ENCODE assay signal across 12 mouse cellular contexts in the genomic region with DNA sequence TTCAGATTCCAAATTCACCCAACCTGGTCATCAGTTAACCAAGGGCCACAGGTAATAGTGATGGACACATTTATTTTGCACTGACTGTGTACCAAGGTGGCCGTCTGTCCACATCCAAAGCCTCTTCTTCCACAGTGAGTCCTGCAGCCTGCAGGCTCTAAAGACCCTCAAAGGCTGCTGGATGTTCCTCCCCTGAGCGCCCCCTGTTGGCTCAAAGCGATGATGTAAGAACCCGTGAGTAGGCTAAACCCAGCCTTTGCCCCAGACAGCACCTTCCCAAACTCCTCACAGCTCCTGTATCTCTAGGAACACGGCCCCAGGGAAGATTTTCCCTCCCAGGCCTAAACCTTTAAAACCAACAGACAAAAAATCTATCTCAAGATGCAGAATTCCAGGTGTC. TPM values are rescaled to one million over a fixed set of nuclear protein-coding genes. Genes with fewer than 3 reads are reported as not detected.
DNase-seq lines count a peak whose midpoint lies in the region; ATAC-seq and TF ChIP-seq lines count a peak whose summit lies in the region.
"Had no signal": no experiment of that assay in that cellular context is flagged by ENCODE, and none has a peak within 500 bp of the region (broad histone marks: within the 10 kb centered on the region; RNA-seq: fewer than 3 reads in every experiment).

No protein-coding gene starts in this region.

- peak; percentile 66 to 89 (median 78) for TF ChIP-seq CTCF in MEL (IDR thresholded peaks at IDR 0.05 in 2 of 3, conservative IDR thresholded peaks at IDR 0.05 in 1 of 3; ENCODE audit: control insufficient read depth in 1 of 3, insufficient read depth in 1 of 3, low read depth in 2 of 3, low read length in 3 of 3, poor library complexity in 1 of 3, severe bottlenecking in 1 of 3)

- H3K9me3 ChIP-seq in hindbrain, embryonic 11.5 days (ENCODE audit: control insufficient read depth, low read length) = no peaks in the 10 kb centered on the region
- H3K9me3 ChIP-seq in hindbrain, embryonic 16.5 days (ENCODE audit: control insufficient read depth, low read length) = no peaks in the 10 kb centered on the region
- no peaks in the 10 kb centered on the region for H3K9me3 ChIP-seq in MEL (replicated peaks; ENCODE audit: insufficient read depth, low read length)
- no peaks in the 10 kb centered on the region for H3K9me3 ChIP-seq in limb, embryonic 10.5 days (replicated peaks)
- H3K9me3 ChIP-seq: embryonic facial prominence, embryonic 13.5 days; limb, embryonic 12.5 days had no signal

- no peak for ATAC-seq in hindbrain, embryonic 11.5 days (ENCODE audit: low FRiP score)
- ATAC-seq in hindbrain, embryonic 16.5 days = no peak

- peak; percentile 43 for TF ChIP-seq RAD21 in MEL (IDR thresholded peaks at IDR 0.05; ENCODE audit: low read depth, low read length)

- H3K27ac ChIP-seq in hindbrain, embryonic 11.5 days (ENCODE audit: low read depth, low read length) = no peak overlapping the region
- H3K27ac ChIP-seq in hindbrain, embryonic 16.5 days (ENCODE audit: low read depth, low read length) = no peak overlapping the region
- no peak overlapping the region for H3K27ac ChIP-seq in MEL (ENCODE audit: control insufficient read depth, low read depth, low read length)
- no peak overlapping the region for H3K27ac ChIP-seq in limb, embryonic 10.5 days
- H3K27ac ChIP-seq: embryonic facial prominence, embryonic 13.5 days; limb, embryonic 12.5 days had no signal

- no peak for TF ChIP-seq EP300 in MEL (IDR thresholded peaks at IDR 0.05; ENCODE audit: low read depth in 1 of 2, low read length in 2 of 2)

- H3K79me2 ChIP-seq in MEL (ENCODE audit: control insufficient read depth, insufficient read depth, low read length, poor library complexity) = no peaks in the 10 kb centered on the region

- DNase-seq in hindbrain, embryonic 11.5 days (ENCODE audit: low spot score) = peak; percentile 57
- peak; percentile 10 for DNase-seq in 3T3-L1 (ENCODE audit: low read depth, low spot score)
- DNase-seq in MEL (ENCODE audit: low read depth, low spot score) = peak; percentile 66
- DNase-seq in limb, embryonic 10.5 days (ENCODE audit: low spot score) = peak; percentile 59
- no peak for DNase-seq in frontal cortex, postnatal 10 days (ENCODE audit: low spot score in 2 of 2)
- no peak for DNase-seq in gastrocnemius, postnatal 4 days (ENCODE audit: low spot score in 2 of 2)
- DNase-seq in adrenal gland, postnatal 25 days = no peak

- TF ChIP-seq POLR2A in MEL (IDR thresholded peaks at IDR 0.05; ENCODE audit: control insufficient read depth in 1 of 2, insufficient read depth in 1 of 2, low read depth in 1 of 2, low read length in 2 of 2, poor library complexity in 1 of 2) = no peak

- H3K4me2 ChIP-seq in hindbrain, embryonic 11.5 days (replicated peaks; ENCODE audit: low read depth, low read length) = no peak overlapping the region
- H3K4me2 ChIP-seq in hindbrain, embryonic 16.5 days (ENCODE audit: low read length) = no peak overlapping the region
- H3K4me2 ChIP-seq: embryonic facial prominence, embryonic 13.5 days; limb, embryonic 12.5 days had no signal

- no peak overlapping the region for H3K4me3 ChIP-seq in hindbrain, embryonic 11.5 days (ENCODE audit: low read depth, low read length)
- no peak overlapping the region for H3K4me3 ChIP-seq in hindbrain, embryonic 16.5 days (ENCODE audit: low read length)
- no peak overlapping the region for H3K4me3 ChIP-seq in MEL (ENCODE audit: control insufficient read depth in 1 of 2, insufficient read depth in 1 of 2, low read depth in 2 of 2, low read length in 2 of 2)
- H3K4me3 ChIP-seq in limb, embryonic 10.5 days = no peak overlapping the region
- H3K4me3 ChIP-seq: embryonic facial prominence, embryonic 13.5 days; limb, embryonic 12.5 days; myocyte had no signal

- no peak overlapping the region for H3K9ac ChIP-seq in hindbrain, embryonic 11.5 days (ENCODE audit: low read depth, low read length)
- H3K9ac ChIP-seq in hindbrain, embryonic 16.5 days (ENCODE audit: low read depth, low read length) = no peak overlapping the region
- H3K9ac ChIP-seq in MEL (ENCODE audit: control insufficient read depth, low read depth, low read length, poor library complexity, severe bottlenecking) = no peak overlapping the region
- H3K9ac ChIP-seq: embryonic facial prominence, embryonic 13.5 days; limb, embryonic 12.5 days had no signal

- H3K36me3 ChIP-seq in hindbrain, embryonic 11.5 days (ENCODE audit: control insufficient read depth, insufficient read depth, low read length) = no peaks in the 10 kb centered on the region
- no peaks in the 10 kb centered on the region for H3K36me3 ChIP-seq in hindbrain, embryonic 16.5 days (ENCODE audit: control insufficient read depth, insufficient read depth, low read length)
- H3K36me3 ChIP-seq in MEL (ENCODE audit: control insufficient read depth in 1 of 2, insufficient read depth in 2 of 2, low read length in 2 of 2) = no peaks in the 10 kb centered on the region
- H3K36me3 ChIP-seq in limb, embryonic 10.5 days = no peaks in the 10 kb centered on the region
- H3K36me3 ChIP-seq: embryonic facial prominence, embryonic 13.5 days; limb, embryonic 12.5 days had no signal

- 26% methylated on average over 5 of the region's 5 CpGs for WGBS in hindbrain, embryonic 11.5 days
- WGBS in hindbrain, embryonic 16.5 days = 14% methylated on average over 5 of the region's 5 CpGs
- 22% methylated on average over 5 of the region's 5 CpGs for WGBS in limb, embryonic 10.5 days

- no peaks in the 10 kb centered on the region for H3K27me3 ChIP-seq in hindbrain, embryonic 11.5 days (ENCODE audit: control insufficient read depth, insufficient read depth, low read length)
- H3K27me3 ChIP-seq in hindbrain, embryonic 16.5 days (replicated peaks; ENCODE audit: control insufficient read depth, insufficient read depth, low read length) = no peaks in the 10 kb centered on the region
- peaks cover 12 to 15% of the 10 kb centered on the region in 2 experiments for H3K27me3 ChIP-seq in MEL (ENCODE audit: control insufficient read depth in 1 of 2, insufficient read depth in 2 of 2, low read length in 2 of 2)
- H3K27me3 ChIP-seq in limb, embryonic 10.5 days (ENCODE audit: low read depth, poor library complexity, severe bottlenecking) = peaks cover 4% of the 10 kb centered on the region; the same call in 1 of the 2 replicates
- H3K27me3 ChIP-seq: embryonic facial prominence, embryonic 13.5 days had no signal

- H3K4me1 ChIP-seq in hindbrain, embryonic 11.5 days (replicated peaks; ENCODE audit: control insufficient read depth, insufficient read depth, low read length) = no peaks in the 10 kb centered on the region
- H3K4me1 ChIP-seq in hindbrain, embryonic 16.5 days (ENCODE audit: control insufficient read depth, insufficient read depth, low read depth, low read length) = no peaks in the 10 kb centered on the region
- no peaks in the 10 kb centered on the region for H3K4me1 ChIP-seq in MEL (ENCODE audit: control insufficient read depth in 1 of 2, insufficient read depth in 2 of 2, low read length in 2 of 2)
- H3K4me1 ChIP-seq in limb, embryonic 10.5 days = peaks cover 12% of the 10 kb centered on the region; the same call in 1 of the 2 replicates
- H3K4me1 ChIP-seq: embryonic facial prominence, embryonic 13.5 days; limb, embryonic 12.5 days had no signal

RNA-seq across cellular contexts. Expression of a gene that starts 5.9 kb away (rescaled TPM):
- not detected in 2 replicates for polyA plus RNA-seq in hindbrain, embryonic 11.5 days (2014; fragmentation: Nextera tagmentation; extraction: Ambion mirVana)
- not detected in 2 replicates for polyA plus RNA-seq in hindbrain, embryonic 16.5 days (2015; fragmentation: Nextera tagmentation; extraction: Ambion mirVana)
- total RNA-seq in MEL (2012; rRNA removed) = not detected in 2 replicates
- under 1 TPM in 1 of 2 experiments, not detected in 1; 0.61 TPM for polyA plus RNA-seq in MEL (2012; ENCODE audit: insufficient read depth in 1 of 2, insufficient read length in 2 of 2, low read depth in 1 of 2, low replicate concordance in 2 of 2, missing spikeins in 1 of 2)
- not detected in 2 replicates for polyA plus RNA-seq in limb, embryonic 10.5 days (2016; fragmentation: Nextera tagmentation; extraction: Ambion mirVana)
- total RNA-seq in gastrocnemius, postnatal 4 days (2021) = 10 to 100 TPM; 13.6 to 18.1 TPM
- total RNA-seq in adrenal gland, postnatal 25 days (2021) = not detected in 2 replicates
- polyA plus RNA-seq: embryonic facial prominence, embryonic 13.5 days; limb, embryonic 12.5 days had no signal

RNA-seq across cellular contexts. Expression of a gene that starts 6.3 kb away (rescaled TPM):
- 0.05 TPM in 1 of 2 replicates, not detected in the other for polyA plus RNA-seq in hindbrain, embryonic 11.5 days (2014; fragmentation: Nextera tagmentation; extraction: Ambion mirVana)
- polyA plus RNA-seq in hindbrain, embryonic 16.5 days (2015; fragmentation: Nextera tagmentation; extraction: Ambion mirVana) = 0.06 TPM in 1 of 2 replicates, not detected in the other
- 0.15 and 0.16 TPM in 2 replicates for total RNA-seq in MEL (2012; rRNA removed)
- under 1 TPM in 1 of 2 experiments, not detected in 1; 0.04 TPM for polyA plus RNA-seq in MEL (2012; ENCODE audit: insufficient read depth in 1 of 2, insufficient read length in 2 of 2, low read depth in 1 of 2, low replicate concordance in 2 of 2, missing spikeins in 1 of 2)
- polyA plus RNA-seq in limb, embryonic 10.5 days (2016; fragmentation: Nextera tagmentation; extraction: Ambion mirVana) = 0.03 TPM in 1 of 2 replicates, not detected in the other
- total RNA-seq in gastrocnemius, postnatal 4 days (2021) = 10 to 100 TPM; 81.7 to 86.7 TPM
- 0.03 TPM in 1 of 2 replicates, not detected in the other for total RNA-seq in adrenal gland, postnatal 25 days (2021)

RNA-seq across cellular contexts. Expression of a gene that starts 28.5 kb away (rescaled TPM):
- 17.0 and 19.1 TPM in 2 replicates for polyA plus RNA-seq in hindbrain, embryonic 11.5 days (2014; fragmentation: Nextera tagmentation; extraction: Ambion mirVana)
- polyA plus RNA-seq in hindbrain, embryonic 16.5 days (2015; fragmentation: Nextera tagmentation; extraction: Ambion mirVana) = 15.1 and 17.6 TPM in 2 replicates
- 58.1 and 82.7 TPM in 2 replicates for total RNA-seq in MEL (2012; rRNA removed)
- polyA plus RNA-seq in MEL (2012; ENCODE audit: insufficient read depth in 1 of 2, insufficient read length in 2 of 2, low read depth in 1 of 2, low replicate concordance in 2 of 2, missing spikeins in 1 of 2) = 10 to 100 TPM in 1 of 2 experiments, not detected in 1; 49.6 TPM
- polyA plus RNA-seq in limb, embryonic 10.5 days (2016; fragmentation: Nextera tagmentation; extraction: Ambion mirVana) = 21.8 and 24.7 TPM in 2 replicates
- 10 to 100 TPM; 18.7 to 19.9 TPM for total RNA-seq in gastrocnemius, postnatal 4 days (2021)
- 16.4 and 17.6 TPM in 2 replicates for total RNA-seq in adrenal gland, postnatal 25 days (2021)
- polyA plus RNA-seq: myocyte had no signal

RNA-seq across cellular contexts. Expression of a gene that starts 44.8 kb away (rescaled TPM):
- polyA plus RNA-seq in hindbrain, embryonic 11.5 days (2014; fragmentation: Nextera tagmentation; extraction: Ambion mirVana) = 0.91 and 1.9 TPM in 2 replicates
- polyA plus RNA-seq in hindbrain, embryonic 16.5 days (2015; fragmentation: Nextera tagmentation; extraction: Ambion mirVana) = 0.85 and 1.5 TPM in 2 replicates
- 0.36 and 0.54 TPM in 2 replicates for total RNA-seq in MEL (2012; rRNA removed)
- 1 to 10 TPM in 1 of 2 experiments, not detected in 1; 2.4 TPM for polyA plus RNA-seq in MEL (2012; ENCODE audit: insufficient read depth in 1 of 2, insufficient read length in 2 of 2, low read depth in 1 of 2, low replicate concordance in 2 of 2, missing spikeins in 1 of 2)
- 2.4 and 2.6 TPM in 2 replicates for polyA plus RNA-seq in limb, embryonic 10.5 days (2016; fragmentation: Nextera tagmentation; extraction: Ambion mirVana)
- total RNA-seq in gastrocnemius, postnatal 4 days (2021) = 1 to 10 TPM; 1.3 to 1.5 TPM
- 1.0 and 1.4 TPM in 2 replicates for total RNA-seq in adrenal gland, postnatal 25 days (2021)
- polyA plus RNA-seq: myocyte had no signal

RNA-seq across cellular contexts. Expression of a gene that starts 57.7 kb away (rescaled TPM):
- not detected in 2 replicates for polyA plus RNA-seq in hindbrain, embryonic 11.5 days (2014; fragmentation: Nextera tagmentation; extraction: Ambion mirVana)
- polyA plus RNA-seq in hindbrain, embryonic 16.5 days (2015; fragmentation: Nextera tagmentation; extraction: Ambion mirVana) = 0.61 TPM in 1 of 2 replicates, not detected in the other
- total RNA-seq in MEL (2012; rRNA removed) = not detected in 2 replicates
- polyA plus RNA-seq in MEL (2012; ENCODE audit: insufficient read depth in 1 of 2, insufficient read length in 2 of 2, low read depth in 1 of 2, low replicate concordance in 2 of 2, missing spikeins in 1 of 2) = under 1 TPM in 1 of 2 experiments, not detected in 1; 0.08 TPM
- polyA plus RNA-seq in limb, embryonic 10.5 days (2016; fragmentation: Nextera tagmentation; extraction: Ambion mirVana) = not detected in 2 replicates
- not detected for total RNA-seq in gastrocnemius, postnatal 4 days (2021)
- total RNA-seq in adrenal gland, postnatal 25 days (2021) = not detected in 2 replicates
- polyA plus RNA-seq: embryonic facial prominence, embryonic 13.5 days; heart, embryonic 16.5 days; limb, embryonic 12.5 days; myocyte had no signal

Comparison
In these comparisons a context has a peak if more than half of its experiments do, and no peak if none do; other contexts are left out.
1. DNase-seq: peak in hindbrain, embryonic 11.5 days (single experiment), 3T3-L1 (single experiment), MEL (single experiment) and limb, embryonic 10.5 days (single experiment); none in frontal cortex, postnatal 10 days (0 of 2), gastrocnemius, postnatal 4 days (0 of 2) and adrenal gland, postnatal 25 days (single experiment).